Mouse (Mus musculus) ovary, postnatal 14 days (tissue): ENCODE measurements around the gene Serpinb6a.
"Not testable (repeated sequence)": the region's sequence is repeated elsewhere in the genome, so short reads cannot be mapped to it uniquely, and the experiment has no call there.

Experiments used
- DNase-seq: peaks from one replicate; pipeline ENCODE4 v3.0.0; 2022; ENCODE audit warnings: low spot score

Serpinb6a gene

DNA sequence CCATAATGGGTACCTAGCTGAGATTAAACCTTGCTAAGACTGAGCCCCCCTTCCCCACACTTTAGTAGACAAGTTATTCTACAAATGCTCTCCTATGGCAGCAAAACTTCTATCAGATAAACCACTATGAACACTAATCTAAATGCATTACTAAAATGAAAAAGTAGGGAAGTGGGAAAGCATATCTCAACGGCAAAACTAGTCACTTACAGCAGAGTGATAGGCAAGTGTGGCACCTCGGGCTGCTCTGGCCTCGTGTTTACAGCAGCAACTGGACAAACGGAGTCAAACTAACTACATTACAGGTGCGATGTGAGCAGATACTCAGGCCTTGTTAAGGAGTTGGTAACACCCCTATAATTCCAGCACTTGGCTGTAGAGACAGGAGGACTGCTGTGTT, 13.0 kb downstream of the Serpinb6a start:
- DNase-seq, result no peak

DNA sequence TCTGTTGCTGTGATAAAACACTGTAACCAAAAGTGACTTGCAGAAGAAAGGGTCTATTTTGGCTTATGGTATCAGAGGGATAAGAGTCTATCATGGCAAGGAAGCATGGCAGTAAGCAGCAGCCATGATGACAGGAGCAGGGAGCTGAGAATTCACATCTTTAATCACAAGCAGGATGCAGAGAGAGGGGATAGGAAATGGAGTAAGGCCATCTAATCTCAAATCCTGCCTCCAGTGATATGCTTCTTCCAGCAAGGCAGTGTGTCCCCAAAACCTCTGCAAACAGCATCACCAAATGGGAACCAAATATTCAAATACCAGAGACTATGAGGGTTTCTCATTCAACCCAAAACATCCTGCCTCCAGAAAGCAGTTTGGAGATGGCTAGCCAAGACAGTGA, 36.0 kb downstream of the Serpinb6a start:
- DNase-seq, result no peak

DNA sequence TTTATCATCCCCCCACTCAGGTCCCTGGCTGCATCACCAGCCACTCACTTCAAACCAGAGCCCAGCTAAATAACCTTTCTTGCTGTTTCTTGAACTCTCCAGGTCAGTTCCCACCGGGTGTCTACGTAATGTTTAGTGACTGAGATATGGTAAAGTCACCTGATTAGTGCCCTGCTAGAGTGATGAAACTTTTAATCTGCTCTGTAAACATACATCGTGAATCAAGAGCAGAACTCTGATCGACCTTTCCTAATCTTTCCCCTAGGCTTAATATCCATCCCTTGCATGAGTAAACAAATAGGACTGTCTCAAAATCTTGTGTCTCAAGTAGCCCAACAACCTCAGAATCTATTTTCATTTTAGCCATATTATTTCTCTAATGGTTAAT, 36.6 kb downstream of the Serpinb6a start:
- DNase-seq, result no peak

DNA sequence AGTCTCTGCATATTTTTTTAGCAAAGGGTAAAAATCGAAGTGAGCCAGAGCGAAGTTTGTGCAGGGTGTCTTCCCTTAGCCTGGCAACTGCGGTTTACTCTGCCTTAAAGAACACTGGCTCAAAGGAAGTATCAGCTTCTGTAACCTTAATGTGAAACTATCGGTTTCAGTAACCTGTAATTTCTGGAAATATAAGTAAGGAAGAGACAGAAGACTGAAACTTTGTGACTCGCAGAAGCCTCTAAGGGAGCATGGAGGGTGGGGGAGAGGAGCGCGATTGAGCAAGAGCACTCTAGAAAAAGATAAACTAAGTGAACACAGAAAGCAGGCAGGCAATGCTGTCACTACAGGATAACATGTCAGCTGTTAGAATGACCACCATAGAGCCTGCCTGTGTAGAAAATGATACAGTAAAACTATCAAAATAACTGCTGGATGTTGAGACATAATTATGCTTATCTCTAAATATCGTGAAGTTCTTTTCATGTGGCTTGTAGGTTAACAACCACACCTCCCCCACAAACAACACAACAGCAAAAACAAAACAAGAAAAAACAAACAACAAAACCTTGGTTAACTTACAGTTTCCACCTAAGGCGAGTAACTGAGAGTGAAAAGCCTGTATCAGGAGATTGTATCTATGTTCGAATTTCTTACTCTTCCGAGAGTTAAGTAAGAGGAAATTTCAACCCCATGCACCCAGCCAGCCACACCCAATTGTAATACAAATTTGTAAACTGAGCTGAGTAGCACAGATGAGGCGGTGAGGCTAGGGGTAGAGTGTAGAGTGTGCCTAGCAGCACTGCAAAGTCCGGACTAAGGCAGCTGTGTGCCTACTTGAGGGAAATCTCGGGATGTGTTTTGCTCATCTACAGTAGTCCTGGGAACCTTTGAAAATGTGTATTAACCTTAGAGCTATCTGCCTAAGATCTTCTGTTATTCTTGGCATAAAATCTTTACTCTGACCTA, 37.3 kb downstream of the Serpinb6a start:
- no peak for DNase-seq

DNA sequence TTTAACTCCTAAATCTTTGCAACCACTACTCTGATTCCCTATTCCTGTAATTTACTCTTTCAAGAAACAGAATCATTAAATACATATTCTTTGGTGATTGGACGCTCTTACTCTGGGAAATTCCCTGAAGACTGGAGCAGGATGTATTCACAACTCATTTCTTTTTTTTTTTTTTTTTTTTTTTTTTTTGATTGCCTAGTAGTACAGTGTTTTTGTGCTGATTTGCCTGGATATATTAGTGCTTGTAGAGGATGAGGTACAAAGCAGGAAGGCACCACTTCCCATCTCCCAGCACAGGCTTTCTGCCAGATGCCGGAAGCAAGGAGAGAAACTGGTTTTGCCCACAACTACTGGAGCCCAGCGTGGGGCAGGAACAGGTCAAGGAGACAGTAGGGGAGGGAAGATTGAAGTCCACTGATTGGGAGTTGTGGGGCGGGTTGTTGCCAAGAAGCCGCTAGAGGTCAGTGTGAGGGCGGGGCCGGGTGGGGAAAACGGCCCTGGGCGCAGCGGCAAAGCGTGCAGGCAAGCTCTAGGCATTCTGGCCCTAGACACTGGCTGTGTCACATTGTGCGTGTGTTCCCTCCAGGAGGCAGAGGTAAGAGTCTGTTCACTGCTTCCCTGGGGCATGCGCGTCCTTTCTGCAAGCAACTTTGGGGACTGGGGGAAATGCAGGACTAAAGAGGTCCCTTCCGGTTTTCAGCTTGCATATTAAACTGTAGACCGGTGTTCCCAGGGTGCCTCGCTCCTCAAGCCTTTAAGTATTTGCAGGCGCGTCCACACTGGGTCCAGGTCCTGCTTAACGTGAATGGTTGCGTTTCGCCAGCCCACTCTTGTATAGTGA, 38.2 kb downstream of the Serpinb6a start, which contains the start of gene Nqo2:
Gene Nqo2 (plus strand): TSS at position 482 of the 841 bp plus-strand sequence.
- DNase-seq, result peak; percentile 56

DNA sequence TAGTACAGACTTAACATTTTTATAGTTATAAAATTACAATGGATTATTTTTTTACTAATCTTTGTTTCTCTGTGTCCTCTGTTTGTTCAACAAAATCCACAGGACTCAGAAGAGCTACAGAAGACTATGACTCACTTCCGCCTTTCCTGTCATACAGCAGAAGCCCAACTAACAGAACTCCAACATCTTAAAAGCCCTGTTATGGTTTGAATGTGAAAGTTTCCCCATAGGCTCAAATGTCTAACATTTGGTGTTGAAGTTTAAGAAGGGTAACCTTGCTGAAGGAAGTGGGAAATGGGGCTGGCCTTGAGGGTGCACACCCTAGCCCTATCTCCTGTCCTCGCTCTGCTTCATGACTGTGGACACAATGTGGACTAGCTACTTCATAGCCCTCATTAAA, 42.8 kb downstream of the Serpinb6a start:
- no peak for DNase-seq

DNA sequence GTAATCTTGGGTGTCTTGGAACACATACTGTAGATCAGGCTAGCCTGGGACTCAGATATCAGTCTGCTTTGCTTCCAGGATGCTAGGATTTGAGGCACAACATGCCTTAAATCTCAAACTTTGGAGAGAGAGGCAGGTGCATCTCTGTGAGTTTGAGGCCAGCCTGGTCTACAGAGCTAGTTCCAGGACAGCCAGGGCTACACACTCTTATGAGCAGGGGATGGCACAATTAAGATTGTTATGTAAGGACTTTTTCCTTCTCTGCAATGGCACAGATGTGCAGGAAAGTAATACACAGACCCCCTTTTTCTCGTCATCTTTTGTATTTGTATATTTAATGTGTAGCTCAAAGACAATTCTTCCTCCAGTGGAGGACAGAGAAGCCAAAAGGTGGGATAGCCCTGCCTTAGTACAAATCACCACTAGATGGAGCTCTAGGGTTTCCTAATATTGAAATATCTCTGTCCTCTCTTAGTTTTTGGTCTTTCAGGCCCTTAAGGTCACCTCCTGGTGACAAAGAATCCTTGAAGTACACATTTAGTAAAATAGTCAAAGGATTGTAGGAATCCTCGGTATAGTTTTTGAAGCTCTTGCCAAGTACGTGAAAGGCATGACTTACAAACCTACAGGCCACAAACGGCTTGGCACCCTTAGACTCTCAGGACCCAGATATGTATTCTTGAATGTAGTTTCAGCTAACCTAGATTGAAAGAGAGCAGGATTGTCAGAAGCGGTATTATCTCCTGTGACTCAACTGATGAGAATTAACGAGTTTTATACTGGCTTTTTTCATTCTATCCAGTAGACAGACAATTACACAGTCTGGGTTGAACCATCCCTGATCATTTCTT, 45.8 kb downstream of the Serpinb6a start:
- DNase-seq, result peak; percentile 32

DNA sequence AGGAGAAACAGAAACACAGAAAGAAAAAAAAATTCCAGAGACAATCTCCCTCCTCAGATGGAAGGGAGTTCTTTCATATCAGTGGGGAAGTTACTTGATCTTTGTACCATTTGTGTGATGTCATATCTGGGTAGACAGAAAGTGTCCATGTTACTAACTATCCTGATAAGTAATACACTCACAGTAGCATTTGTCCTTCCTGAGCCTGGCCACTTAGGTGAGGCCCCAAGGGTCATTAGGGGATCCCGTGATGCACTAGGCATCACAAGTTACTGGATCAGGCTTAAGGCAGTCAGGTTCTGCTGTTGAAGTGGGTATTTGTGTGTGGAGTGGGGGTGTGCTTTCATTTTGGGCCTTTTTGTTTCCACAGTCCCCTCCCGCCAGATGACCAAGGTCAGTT, 49.6 kb downstream of the Serpinb6a start:
- DNase-seq, result no peak

DNA sequence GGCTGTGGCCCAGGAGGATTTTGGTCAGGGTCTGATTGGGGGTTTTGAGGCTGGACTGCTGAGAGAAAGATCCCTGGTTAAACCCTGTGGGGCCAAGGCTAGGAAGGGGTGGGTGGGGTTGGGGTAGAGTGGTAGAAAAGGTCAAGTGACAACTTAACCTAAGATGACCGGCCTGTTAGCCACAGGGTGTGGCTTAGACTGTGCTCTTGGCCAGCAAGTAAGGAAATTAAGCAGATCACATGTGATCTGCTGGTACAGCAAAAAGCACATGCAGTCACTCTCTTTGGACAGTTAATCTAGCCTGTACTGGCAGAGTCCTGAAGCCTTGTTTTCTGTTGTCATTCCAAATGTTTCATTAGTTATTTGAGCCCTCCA, 50.5 kb downstream of the Serpinb6a start:
- no peak for DNase-seq

DNA sequence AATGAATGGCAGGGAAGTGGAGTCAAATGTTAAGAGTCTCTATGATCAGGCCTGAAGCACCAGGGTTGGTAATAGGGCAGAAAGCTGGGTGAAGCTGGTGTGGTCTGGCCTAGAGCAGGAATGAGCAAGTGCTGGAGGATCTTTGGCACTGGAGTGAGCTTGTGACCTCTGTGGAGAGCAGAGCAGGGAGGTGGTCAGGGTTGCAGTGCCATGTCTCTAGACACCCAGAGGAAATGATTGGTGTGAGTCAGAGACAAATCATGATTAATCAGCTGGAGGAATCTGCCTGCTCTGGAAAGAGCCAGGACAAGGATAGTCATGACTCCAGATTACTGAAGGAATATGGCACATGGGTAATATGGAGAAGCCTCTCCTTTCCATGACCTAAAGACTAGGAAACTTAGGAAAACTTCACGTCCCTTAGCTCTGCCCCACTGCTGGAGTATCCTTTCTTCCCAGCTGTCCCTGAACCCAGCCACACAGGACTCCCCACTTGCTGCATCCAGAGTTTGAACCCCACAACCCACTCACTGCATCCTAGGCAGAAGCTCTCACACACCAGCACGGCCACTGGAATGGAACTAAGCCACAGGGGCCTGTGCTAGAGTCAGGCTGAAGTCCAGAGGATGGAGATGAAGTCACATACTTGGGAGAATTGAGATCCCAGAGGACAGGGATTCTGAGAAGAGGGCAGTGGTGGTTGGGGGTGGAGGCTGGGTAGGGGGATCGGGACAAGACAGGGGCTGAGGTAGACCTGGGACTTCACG, 51.1 kb downstream of the Serpinb6a start:
- no peak for DNase-seq

DNA sequence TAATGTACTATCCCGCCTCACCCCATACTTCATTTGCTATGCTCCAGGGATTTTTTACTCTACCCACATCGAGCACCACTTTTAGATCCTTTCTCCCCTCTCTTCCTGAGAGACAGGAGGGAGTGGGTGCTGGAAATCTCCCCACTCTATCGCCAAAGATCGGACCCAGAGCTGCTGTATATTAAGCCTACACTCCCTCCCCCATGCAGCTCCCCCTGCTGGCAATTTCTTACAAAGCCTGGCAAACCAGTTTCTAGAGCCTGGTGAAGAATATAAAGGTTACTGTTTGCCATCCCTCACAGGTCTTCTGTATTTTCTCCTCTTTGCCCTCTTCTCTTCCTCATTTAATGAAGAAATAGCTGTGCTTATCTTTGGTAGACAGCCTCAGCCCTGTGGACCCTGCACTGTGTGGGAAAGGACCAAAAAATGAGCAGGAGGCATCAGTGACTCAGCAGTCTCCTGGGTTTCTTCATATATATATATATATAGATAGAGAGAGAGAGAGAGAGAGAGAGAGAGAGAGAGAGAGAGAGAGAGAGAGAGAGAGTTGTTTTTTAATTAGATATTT, 60.3 kb downstream of the Serpinb6a start:
- DNase-seq, result no peak

DNA sequence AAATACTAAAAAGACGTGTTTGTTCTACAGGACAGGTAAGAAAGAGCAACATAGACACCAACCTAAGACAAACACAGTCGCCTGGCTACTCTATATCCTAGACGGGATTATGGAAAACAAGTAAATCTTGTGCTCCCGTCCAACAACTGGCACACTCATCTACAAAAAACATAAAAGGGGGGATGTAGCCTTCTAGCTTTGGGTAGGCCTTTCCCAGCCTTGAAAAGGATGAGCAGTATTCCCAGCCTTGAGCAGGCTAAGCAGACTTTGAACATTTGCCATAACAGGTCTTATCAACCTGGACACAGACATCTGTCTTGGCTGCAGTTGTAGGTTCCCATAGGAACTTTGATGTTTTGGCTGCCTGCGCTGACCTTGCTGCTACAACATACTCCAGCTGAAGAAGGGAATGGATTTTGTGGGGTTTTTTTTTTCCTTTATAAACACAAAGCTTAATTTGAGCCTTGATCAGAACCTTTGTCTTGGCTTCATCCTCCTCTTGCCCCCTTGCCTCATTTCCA, 61.2 kb downstream of the Serpinb6a start:
- DNase-seq, result no peak

DNA sequence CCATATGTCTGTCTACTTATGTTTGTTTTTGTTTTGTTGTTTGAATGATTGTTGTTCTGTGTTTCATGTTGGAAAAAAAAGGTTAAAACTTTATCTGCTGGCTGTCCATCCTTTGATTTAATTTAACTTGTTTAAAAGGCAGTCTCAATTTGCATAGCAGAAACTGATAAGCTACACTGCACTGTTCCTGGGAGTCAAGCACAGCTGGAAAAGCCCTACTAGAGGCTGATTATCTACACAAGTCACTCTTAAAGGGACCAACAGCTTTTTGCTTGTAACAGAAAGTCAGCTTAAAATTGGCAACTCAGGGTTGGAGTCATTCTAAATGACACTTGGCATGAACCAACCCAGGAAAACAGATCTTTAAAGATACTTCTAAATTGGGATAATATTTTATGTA, 65.0 kb downstream of the Serpinb6a start:
- not testable (repeated sequence) for DNase-seq

DNA sequence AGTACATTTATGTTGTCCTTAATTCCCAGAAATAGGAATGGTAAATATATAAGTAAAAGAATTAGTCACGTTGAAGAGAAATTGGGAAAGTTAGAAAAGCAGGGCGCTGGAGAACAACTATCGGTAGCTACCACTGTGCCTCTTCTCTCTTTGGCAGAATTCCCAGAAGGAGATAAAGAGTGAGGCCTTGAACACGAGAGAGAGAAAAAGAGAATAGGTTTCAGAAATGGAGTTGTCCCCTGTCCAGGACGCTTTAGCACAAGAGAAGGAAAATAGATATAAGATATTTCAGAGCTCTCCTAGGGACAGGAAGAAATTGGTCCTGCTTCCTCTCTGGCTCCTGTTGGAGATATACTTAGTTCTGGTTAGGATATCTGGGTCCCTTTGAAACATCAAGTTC, 65.4 kb downstream of the Serpinb6a start:
- no peak for DNase-seq

DNA sequence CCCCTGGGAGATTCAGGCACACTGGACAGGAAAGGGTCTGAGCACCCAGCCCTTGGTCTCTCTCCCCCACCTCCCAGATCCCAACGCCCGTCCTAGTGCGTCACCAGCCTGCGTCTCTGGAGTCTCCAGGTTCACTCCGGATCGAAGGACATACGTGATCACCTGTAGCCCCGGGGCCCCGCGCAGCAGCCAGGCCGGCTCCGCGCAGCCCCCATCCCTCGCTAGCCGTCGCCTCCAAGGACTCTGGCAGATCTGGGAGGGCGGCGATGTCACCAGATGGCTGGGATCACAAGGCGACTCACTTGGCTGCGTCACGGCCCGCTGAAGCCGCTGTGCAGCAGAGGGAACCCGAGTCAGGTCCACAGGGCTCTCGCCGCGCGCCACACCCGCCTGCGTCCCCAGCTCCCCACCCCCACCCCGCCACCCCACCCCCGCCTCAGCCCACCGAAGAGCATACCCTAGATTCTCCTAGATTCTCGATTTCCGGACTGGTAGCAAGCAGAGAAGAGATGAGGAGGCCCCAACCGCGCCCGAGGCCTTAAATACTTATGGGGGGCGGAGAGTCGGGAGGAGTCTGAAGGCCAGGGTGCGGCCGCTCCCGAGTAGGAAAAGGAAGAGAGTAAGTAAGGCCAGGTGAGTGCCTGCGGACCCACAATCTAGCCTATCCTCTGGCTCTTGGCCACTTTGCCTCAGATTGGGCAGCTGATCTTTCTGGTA, 67.0 kb downstream of the Serpinb6a start:
- peak; percentile 41 for DNase-seq

DNA sequence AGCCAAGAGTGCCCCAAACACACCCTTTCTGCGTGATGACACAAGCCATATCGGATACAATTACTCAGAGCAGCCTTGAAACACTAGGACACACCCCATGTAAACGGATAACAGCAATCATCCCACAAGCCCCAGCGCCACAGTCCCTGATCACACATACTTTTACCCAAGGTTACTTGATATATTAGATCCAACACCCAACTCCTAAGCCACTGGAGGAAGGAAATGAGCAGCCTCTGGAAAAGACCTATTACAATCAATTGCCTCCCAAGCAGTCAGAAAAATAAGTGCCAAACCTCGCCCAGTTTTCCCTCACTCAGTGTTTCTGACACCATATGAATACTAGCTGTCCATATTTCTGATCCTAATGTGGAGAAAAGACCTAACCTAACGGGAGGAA, 67.9 kb downstream of the Serpinb6a start:
- DNase-seq, result no peak

DNA sequence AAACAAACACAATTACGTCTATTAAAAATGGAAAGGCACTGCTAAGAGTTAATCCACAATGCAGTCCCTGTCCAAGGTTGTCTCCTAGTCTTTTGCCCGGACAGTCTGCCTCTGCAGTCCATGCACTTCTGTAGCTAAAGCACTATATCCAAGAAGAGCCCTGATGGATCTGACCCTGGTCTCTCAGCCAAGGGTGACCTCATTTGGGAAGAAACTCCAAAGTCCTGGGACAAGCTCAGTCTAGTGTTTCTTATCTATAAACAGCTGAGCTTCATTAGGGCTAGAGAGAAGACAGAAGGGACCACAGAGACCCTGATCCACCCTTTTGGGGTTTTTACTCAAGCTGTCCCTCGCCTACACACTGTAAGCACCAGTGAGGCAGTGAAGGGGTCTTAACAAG, 71.7 kb downstream of the Serpinb6a start:
- DNase-seq, result no peak

DNA sequence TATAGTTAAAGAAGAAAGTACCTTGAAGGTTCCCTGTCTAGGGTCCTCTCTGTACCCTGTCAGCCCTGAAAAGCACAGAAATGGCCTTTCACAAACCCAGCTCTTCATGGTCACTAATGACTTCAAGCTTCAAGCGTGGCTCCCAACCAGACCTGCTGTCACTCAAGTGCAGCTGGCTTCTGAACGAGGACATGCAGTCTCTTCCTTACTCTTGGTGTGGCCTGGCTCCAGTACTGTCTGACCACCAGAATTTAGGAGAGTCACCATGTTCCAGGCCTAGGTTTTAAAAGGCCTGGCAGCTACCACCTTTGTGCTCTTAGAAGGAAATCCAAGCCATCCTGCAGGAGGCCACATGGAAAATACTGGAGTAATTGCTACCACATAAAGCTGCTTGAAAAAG, 72.3 kb downstream of the Serpinb6a start:
- DNase-seq, result no peak

DNA sequence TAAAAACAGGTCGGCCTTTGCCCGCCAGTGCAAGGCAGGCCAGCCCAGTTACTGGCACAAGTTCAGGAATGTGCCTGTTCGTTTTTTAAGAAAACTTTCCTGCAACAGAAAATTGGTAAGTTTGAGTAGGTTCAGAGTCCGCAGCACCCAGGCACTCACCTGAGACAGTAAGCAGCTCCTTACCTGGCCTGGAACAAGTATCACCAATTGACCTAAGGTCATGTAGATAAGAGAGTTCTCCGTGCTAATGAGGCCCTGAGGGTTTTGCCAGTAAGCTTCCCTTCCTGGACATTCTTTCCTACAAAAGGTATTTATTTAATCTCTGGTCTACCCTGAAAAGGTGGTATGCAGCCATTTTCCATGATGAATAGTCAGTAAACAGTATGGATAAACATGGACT, 80.9 kb downstream of the Serpinb6a start:
- no peak for DNase-seq

DNA sequence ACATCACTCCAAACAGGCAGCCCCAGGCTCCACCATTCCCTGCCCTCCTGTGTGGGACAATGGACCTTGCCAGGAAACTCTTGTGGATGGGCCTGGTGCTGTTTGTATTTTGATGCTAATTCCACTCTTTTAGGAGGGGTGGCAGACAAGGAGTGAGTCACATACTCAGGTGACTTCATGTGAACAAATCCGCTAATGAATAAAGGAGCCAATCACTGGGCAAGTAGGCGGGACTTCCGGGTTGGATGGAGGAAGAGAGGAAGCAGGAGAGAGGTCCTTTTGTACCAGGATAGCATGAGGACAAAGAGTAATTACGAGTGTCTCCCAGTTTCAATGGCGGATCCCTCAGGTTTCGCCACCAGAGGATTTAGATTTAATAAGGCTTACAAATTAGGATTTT, 81.6 kb downstream of the Serpinb6a start:
- no peak for DNase-seq
